ENCODE assay signal across 13 mouse cellular contexts in the genomic region with DNA sequence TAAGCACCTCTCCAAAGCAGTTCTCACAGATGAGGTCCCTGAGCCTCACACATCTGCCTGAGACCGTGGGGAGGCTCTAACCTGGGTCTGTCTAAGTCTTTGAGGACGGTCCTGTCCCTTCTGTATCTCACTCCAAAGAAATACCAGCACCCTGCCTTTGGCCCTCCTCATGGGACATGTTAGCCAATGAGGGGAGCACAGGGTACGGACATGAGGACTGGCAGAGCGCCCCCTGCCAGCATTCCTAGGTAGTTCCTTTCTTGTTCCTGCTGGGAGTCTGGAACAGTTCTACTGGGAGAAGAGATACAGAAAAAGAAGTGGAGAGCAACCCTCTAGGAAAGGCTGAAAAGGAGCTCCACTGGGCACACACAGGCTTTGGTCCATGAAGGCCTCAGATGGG.
DNase-seq lines count a peak whose midpoint lies in the region; ATAC-seq and TF ChIP-seq lines count a peak whose summit lies in the region.
"Had no signal": no experiment of that assay in that cellular context is flagged by ENCODE, and none has a peak within 500 bp of the region (broad histone marks: within the 10 kb centered on the region; RNA-seq: fewer than 3 reads in every experiment).

No protein-coding gene starts in this region.

- H3K4me2 ChIP-seq in hindbrain, embryonic 13.5 days, result no peak overlapping the region
- no peak overlapping the region for H3K4me2 ChIP-seq in hindbrain, embryonic 16.5 days (ENCODE audit: low read length)
- H3K4me2 ChIP-seq: embryonic facial prominence, embryonic 12.5 days; forebrain, embryonic 15.5 days had no signal

- WGBS in hindbrain, embryonic 13.5 days, result 63% methylated on average over 4 of the region's 4 CpGs
- 62% methylated on average over 4 of the region's 4 CpGs for WGBS in hindbrain, embryonic 16.5 days
- WGBS in lung, adult 2 months, result 64% methylated on average over 4 of the region's 4 CpGs

- no peak overlapping the region for H3K9ac ChIP-seq in hindbrain, embryonic 13.5 days
- H3K9ac ChIP-seq in hindbrain, embryonic 16.5 days (ENCODE audit: low read depth, low read length), result no peak overlapping the region
- H3K9ac ChIP-seq: embryonic facial prominence, embryonic 12.5 days; forebrain, embryonic 15.5 days had no signal

- no peak for TF ChIP-seq POLR2A in lung, adult 2 months (IDR thresholded peaks at IDR 0.05; ENCODE audit: borderline replicate concordance, extremely low read depth, low read depth, low read length)
- no peak for TF ChIP-seq POLR2A in bone marrow macrophage, adult 2 months (IDR thresholded peaks at IDR 0.05; ENCODE audit: borderline replicate concordance, low read depth, low read length)

- 0 out of 2 replicates have a peak, but pooled peaks have one; percentile 46 for TF ChIP-seq CTCF in lung, adult 2 months (IDR thresholded peaks at IDR 0.05; ENCODE audit: insufficient read depth, low read length)
- peak; percentile 62 for TF ChIP-seq CTCF in bone marrow macrophage, adult 2 months (IDR thresholded peaks at IDR 0.05; ENCODE audit: low read depth, low read length)

- ATAC-seq in hindbrain, embryonic 13.5 days (ENCODE audit: low FRiP score), result no peak
- no peak for ATAC-seq in hindbrain, embryonic 16.5 days
- ATAC-seq: forebrain, embryonic 15.5 days had no signal

- 0 out of 2 replicates have a peak overlapping the region, but pooled peaks have one; percentile 90 for H3K27ac ChIP-seq in hindbrain, embryonic 13.5 days
- H3K27ac ChIP-seq in hindbrain, embryonic 16.5 days (ENCODE audit: low read depth, low read length), result no peak overlapping the region
- H3K27ac ChIP-seq in bone marrow macrophage, adult 2 months (ENCODE audit: insufficient read depth, low read depth, low read length), result no peak overlapping the region
- H3K27ac ChIP-seq: embryonic facial prominence, embryonic 12.5 days; forebrain, embryonic 15.5 days; hindbrain, embryonic 10.5 days had no signal

- no peaks in the 10 kb centered on the region for H3K27me3 ChIP-seq in hindbrain, embryonic 13.5 days
- no peaks in the 10 kb centered on the region for H3K27me3 ChIP-seq in hindbrain, embryonic 16.5 days (replicated peaks; ENCODE audit: control insufficient read depth, insufficient read depth, low read length)
- H3K27me3 ChIP-seq: embryonic facial prominence, embryonic 12.5 days; forebrain, embryonic 15.5 days had no signal

- no peaks in the 10 kb centered on the region for H3K9me3 ChIP-seq in hindbrain, embryonic 13.5 days
- no peaks in the 10 kb centered on the region for H3K9me3 ChIP-seq in hindbrain, embryonic 16.5 days (ENCODE audit: control insufficient read depth, low read length)
- H3K9me3 ChIP-seq: embryonic facial prominence, embryonic 12.5 days; forebrain, embryonic 15.5 days; G1E; hindbrain, embryonic 10.5 days had no signal

- no peak overlapping the region for H3K4me3 ChIP-seq in hindbrain, embryonic 13.5 days
- H3K4me3 ChIP-seq in hindbrain, embryonic 16.5 days (ENCODE audit: low read length), result no peak overlapping the region
- no peak overlapping the region for H3K4me3 ChIP-seq in lung, adult 2 months (replicated peaks; ENCODE audit: extremely low read depth, low read depth, low read length)
- no peak overlapping the region for H3K4me3 ChIP-seq in bone marrow macrophage, adult 2 months (ENCODE audit: insufficient read depth, low read length)
- H3K4me3 ChIP-seq: embryonic facial prominence, embryonic 12.5 days; forebrain, embryonic 15.5 days; hindbrain, embryonic 10.5 days; myocyte had no signal

- H3K4me1 ChIP-seq in hindbrain, embryonic 13.5 days (replicated peaks), result peaks cover 48% of the 10 kb centered on the region
- H3K4me1 ChIP-seq in hindbrain, embryonic 16.5 days (ENCODE audit: control insufficient read depth, insufficient read depth, low read depth, low read length), result peaks cover 34% of the 10 kb centered on the region
- H3K4me1 ChIP-seq in lung, adult 2 months (ENCODE audit: control insufficient read depth, insufficient read depth, low read length), result peaks cover 7% of the 10 kb centered on the region
- peaks cover 7% of the 10 kb centered on the region; the same call in 1 of the 2 replicates for H3K4me1 ChIP-seq in bone marrow macrophage, adult 2 months (ENCODE audit: control insufficient read depth, insufficient read depth, low read length)

- H3K36me3 ChIP-seq in hindbrain, embryonic 13.5 days, result no peaks in the 10 kb centered on the region
- no peaks in the 10 kb centered on the region for H3K36me3 ChIP-seq in hindbrain, embryonic 16.5 days (ENCODE audit: control insufficient read depth, insufficient read depth, low read length)
- H3K36me3 ChIP-seq: forebrain, embryonic 15.5 days; G1E had no signal

- no peak for DNase-seq in lung, adult 2 months
- no peak for DNase-seq in lung, adult 18-20 months
- DNase-seq in ES-CJ7 (ENCODE audit: low read depth, low spot score), result peak; percentile 73
- DNase-seq in ovary, postnatal 14 days (ENCODE audit: low spot score), result no peak
- no peak for DNase-seq in yolk sac, embryonic 10.5 days (ENCODE audit: low spot score)
